Mouse (Mus musculus): ENCODE results near the gene Ftl1. TPM values are rescaled to one million over a fixed set of nuclear protein-coding genes. Genes with fewer than 3 reads are reported as not detected.

Ftl1 gene
- polyA plus RNA-seq, 1 experiment from 2014 or later: 5,943 TPM

DNA sequence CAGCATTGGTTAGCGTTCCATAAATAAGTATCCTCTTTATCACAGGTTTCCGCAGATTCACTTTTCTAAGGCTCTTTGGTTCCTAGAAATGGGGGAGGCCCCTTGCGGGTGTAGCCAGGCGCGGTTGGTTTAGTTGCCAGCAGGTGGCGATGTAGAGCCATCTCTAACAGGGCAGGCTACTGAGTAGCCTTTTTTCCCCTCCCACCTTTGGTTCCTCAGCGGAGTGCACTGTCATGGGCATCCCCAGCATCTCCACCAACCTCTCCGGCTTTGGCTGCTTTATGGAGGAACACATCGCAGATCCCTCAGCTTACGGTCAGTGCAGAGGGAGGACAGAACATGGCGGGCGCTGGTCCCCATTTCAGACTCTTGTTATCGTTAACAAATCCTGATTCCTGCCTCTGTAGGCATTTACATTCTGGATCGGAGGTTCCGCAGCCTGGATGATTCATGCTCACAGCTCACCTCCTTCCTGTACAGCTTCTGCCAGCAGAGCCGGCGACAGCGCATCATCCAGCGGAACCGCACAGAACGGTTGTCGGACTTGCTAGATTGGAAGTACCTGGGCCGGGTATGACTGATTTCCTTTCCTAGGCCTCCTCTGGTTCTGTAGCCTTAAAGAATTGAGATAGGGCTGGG, 8.2 kb downstream of the Ftl1 start:
- WGBS: 54% methylated on average over 23 of the region's 23 CpGs
- Histone ChIP-seq H3K27me3 (ENCODE audit: control insufficient read depth, insufficient read depth, low read length) (no peaks in the 10 kb centered on the region), H3K4me1 (replicated peaks; ENCODE audit: control insufficient read depth, insufficient read depth, low read length) (no peaks in the 10 kb centered on the region), H3K27ac (ENCODE audit: low read depth, low read length) (no peak overlapping the region), H3K4me3 (ENCODE audit: low read depth, low read length) (no peak overlapping the region), H3K36me3 (ENCODE audit: control insufficient read depth, insufficient read depth, low read length) (peaks cover 3% of the 10 kb centered on the region; the same call in 1 of the 2 replicates), H3K9ac (ENCODE audit: low read depth, low read length) (no peak overlapping the region), H3K4me2 (replicated peaks; ENCODE audit: low read depth, low read length) (no peak overlapping the region), H3K9me3 (ENCODE audit: control insufficient read depth, low read length) (no peaks in the 10 kb centered on the region)
- peak; percentile 90 for DNase-seq (ENCODE audit: low spot score)
- ATAC-seq (ENCODE audit: low FRiP score): peak; percentile 71; the same call in 1 of the 2 replicates

DNA sequence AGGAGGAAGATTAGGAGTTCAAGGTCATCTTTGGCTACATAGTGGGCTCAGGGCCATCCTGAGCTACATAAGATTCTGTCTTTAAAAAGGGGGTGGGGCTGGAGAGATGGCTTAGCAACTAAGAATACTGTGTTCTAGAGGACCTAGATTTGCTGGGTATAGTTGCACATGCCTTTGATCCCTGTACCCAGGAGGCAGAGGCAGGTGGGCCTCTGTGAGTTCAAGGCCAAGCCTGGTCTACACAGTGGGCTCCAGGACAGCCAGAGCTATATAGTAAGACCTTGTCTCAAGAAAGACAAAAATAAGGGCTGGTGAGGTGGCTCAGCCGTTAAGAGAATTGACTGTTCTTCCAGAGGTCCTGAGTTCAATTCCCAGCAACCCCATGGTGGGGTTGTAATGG, 9.7 kb downstream of the Ftl1 start:
- no peak overlapping the region for H3K9ac ChIP-seq (ENCODE audit: low read depth, low read length)
- H3K27me3 ChIP-seq (ENCODE audit: control insufficient read depth, insufficient read depth, low read length): no peaks in the 10 kb centered on the region
- DNase-seq (ENCODE audit: low spot score): no peak
- H3K4me3 ChIP-seq (ENCODE audit: low read depth, low read length): no peak overlapping the region
- 100% methylated on average over 1 of the region's 1 CpGs for WGBS
- no peaks in the 10 kb centered on the region for H3K9me3 ChIP-seq (ENCODE audit: control insufficient read depth, low read length)
- H3K4me1 ChIP-seq (replicated peaks; ENCODE audit: control insufficient read depth, insufficient read depth, low read length): no peaks in the 10 kb centered on the region
- H3K36me3 ChIP-seq (ENCODE audit: control insufficient read depth, insufficient read depth, low read length): peaks cover 3% of the 10 kb centered on the region; the same call in 1 of the 2 replicates
- H3K4me2 ChIP-seq (replicated peaks; ENCODE audit: low read depth, low read length): no peak overlapping the region
- ATAC-seq (ENCODE audit: low FRiP score): no peak
- no peak overlapping the region for H3K27ac ChIP-seq (ENCODE audit: low read depth, low read length)

DNA sequence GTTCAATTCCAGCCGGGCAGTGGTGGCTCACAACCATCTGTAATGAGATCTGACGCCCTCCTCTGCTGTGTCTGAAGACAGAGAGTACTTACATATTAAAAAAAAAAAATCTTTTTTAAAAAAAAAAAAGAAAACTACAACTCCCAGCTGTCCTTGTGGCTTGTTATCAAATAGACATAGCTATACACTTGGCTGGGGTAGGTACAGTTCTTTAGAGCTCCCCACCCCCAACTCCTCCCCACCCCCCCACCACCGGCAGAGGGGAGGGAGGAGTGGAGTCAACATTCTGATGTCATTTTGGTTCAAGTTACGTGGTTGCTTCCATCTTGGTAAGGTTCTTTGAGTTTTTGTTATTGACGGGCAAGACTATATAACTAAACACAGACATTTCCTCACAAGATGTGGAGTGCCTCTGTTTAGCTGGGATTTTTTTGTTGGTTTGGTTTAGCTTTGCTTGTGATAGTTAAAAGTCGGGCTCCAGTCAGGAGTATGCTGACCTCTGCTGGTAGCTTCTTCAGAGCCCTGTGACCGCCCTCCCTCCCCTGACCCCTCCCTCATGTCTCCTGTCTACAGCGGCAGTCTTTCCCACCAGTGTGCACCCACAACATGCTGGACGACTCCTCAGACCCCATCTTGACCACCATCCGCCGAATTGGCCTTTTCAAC, 12.2 kb downstream of the Ftl1 start:
- Histone ChIP-seq H3K4me1 (replicated peaks; ENCODE audit: control insufficient read depth, insufficient read depth, low read length) (no peaks in the 10 kb centered on the region), H3K4me3 (ENCODE audit: low read depth, low read length) (no peak overlapping the region), H3K27ac (ENCODE audit: low read depth, low read length) (no peak overlapping the region), H3K36me3 (ENCODE audit: control insufficient read depth, insufficient read depth, low read length) (no peaks in the 10 kb centered on the region), H3K4me2 (replicated peaks; ENCODE audit: low read depth, low read length) (no peak overlapping the region), H3K27me3 (ENCODE audit: control insufficient read depth, insufficient read depth, low read length) (no peaks in the 10 kb centered on the region), H3K9ac (ENCODE audit: low read depth, low read length) (no peak overlapping the region), H3K9me3 (ENCODE audit: control insufficient read depth, low read length) (no peaks in the 10 kb centered on the region)
- WGBS: 28% methylated on average over 11 of the region's 11 CpGs
- ATAC-seq (ENCODE audit: low FRiP score) (no peak), DNase-seq (ENCODE audit: low spot score) (peak; percentile 49)

DNA sequence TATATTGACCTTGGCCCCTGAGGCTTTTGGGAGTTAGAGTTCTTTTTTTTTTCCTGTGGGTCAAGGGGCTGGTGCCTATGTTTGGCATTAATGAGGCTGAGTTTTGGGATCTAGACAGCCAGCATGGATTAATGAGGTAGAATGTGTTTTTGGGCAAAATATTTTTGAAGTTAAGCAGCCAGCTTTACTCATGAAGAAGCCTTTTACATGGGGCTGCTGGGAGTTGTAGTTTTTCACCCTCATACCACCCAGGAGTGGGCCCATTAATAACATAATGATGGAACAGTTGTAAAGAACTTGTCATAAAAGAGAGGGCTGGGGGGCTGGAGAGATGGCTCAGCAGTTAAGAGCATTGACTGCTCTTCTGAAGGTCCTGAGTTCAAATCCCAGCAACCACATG, 13.1 kb downstream of the Ftl1 start:
- H3K27me3 ChIP-seq (ENCODE audit: control insufficient read depth, insufficient read depth, low read length): no peaks in the 10 kb centered on the region
- H3K9ac ChIP-seq (ENCODE audit: low read depth, low read length): no peak overlapping the region
- no peak overlapping the region for H3K4me3 ChIP-seq (ENCODE audit: low read depth, low read length)
- H3K27ac ChIP-seq (ENCODE audit: low read depth, low read length): no peak overlapping the region
- DNase-seq (ENCODE audit: low spot score) (no peak), ATAC-seq (ENCODE audit: low FRiP score) (no peak)
- no peak overlapping the region for H3K4me2 ChIP-seq (replicated peaks; ENCODE audit: low read depth, low read length)
- H3K4me1 ChIP-seq (replicated peaks; ENCODE audit: control insufficient read depth, insufficient read depth, low read length): no peaks in the 10 kb centered on the region
- no peaks in the 10 kb centered on the region for H3K9me3 ChIP-seq (ENCODE audit: control insufficient read depth, low read length)
- no peaks in the 10 kb centered on the region for H3K36me3 ChIP-seq (ENCODE audit: control insufficient read depth, insufficient read depth, low read length)

DNA sequence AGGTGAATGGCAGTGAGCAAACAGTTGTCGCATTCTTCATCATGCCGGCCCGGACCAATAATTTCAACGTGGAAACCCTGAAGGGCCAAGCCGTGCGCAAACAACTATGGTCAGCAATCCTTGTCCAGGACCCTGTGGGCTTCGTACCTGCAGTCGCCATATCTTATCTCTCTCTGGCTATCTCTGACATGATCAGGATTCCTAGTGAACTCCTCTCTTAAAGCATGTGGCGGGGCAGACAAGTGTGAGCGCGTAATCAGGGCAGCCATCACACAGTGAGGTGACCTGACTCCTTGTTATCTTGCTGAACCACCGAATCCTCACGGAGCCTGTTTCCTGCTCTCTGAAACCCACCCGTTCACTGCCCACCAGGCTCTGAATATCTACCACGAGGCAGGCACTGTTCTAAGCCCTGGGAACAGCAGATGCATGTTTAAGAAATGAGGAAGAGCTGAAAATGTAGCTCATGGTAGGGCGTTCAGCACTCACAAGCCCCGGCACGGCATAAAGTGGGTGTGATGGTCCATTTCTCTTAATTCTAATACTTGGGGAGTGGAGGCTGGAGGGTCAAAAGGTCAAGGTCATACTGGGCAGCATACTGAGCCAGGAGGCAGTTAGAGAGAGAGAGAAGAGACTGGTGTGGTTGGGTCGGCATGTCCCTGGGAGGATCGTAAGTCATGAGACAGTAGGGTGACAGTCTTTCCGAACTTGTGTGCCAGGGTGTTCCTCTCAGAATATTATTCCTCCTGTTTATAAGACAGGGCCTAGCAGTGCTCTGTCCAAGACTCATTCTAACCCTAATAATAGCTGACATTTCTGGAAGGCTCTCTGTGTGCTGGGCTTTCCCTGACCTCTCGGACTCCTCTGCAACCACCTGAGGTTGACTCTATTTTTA, 15.9 kb downstream of the Ftl1 start:
- no peak overlapping the region for H3K27ac ChIP-seq (ENCODE audit: low read depth, low read length)
- H3K4me1 ChIP-seq (replicated peaks; ENCODE audit: control insufficient read depth, insufficient read depth, low read length): no peaks in the 10 kb centered on the region
- H3K4me2 ChIP-seq (replicated peaks; ENCODE audit: low read depth, low read length): no peak overlapping the region
- H3K4me3 ChIP-seq (ENCODE audit: low read depth, low read length): no peak overlapping the region
- 90% methylated on average over 22 of the region's 22 CpGs for WGBS
- DNase-seq (ENCODE audit: low spot score) (no peak), ATAC-seq (ENCODE audit: low FRiP score) (no peak)
- H3K9ac ChIP-seq (ENCODE audit: low read depth, low read length): no peak overlapping the region
- no peaks in the 10 kb centered on the region for H3K9me3 ChIP-seq (ENCODE audit: control insufficient read depth, low read length)
- no peaks in the 10 kb centered on the region for H3K27me3 ChIP-seq (ENCODE audit: control insufficient read depth, insufficient read depth, low read length)
- H3K36me3 ChIP-seq (ENCODE audit: control insufficient read depth, insufficient read depth, low read length): no peaks in the 10 kb centered on the region

DNA sequence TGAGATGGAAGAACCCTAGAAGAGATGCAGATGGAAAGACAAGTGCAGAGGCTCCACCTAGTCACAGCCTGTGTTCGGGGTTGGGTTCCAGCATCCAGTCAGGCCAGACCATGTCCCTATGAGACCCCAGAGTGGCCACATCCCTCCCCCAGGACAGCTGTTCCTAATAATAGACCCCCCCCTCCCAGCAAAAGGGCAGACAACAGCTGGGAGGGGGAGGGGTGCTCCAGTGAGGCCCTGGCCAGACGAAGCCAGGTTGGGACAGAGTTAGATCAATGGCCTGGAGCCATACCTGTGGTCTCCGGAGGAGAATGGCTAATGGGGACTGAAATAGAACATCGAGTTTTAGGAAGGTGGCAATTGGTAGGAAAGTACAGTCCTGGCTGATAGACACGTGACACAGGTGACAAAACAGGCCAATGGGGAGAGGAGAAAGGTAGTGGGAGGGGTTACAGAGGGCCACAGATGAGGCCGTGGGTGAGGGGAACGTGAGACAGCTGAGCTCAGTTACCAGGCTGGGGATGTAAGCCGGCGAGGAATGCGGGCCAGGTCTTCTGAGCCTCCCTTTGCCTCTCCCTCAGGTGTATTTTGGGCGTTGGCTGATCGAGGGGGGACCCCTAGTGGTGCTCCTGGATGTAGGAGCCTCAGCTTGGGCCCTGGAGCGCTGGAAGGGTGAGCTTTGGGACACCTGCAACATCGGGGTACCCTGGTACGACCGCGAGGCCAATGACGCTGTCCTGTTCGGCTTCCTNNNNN, 22.0 kb downstream of the Ftl1 start, which contains the start of gene Ruvbl2:
Gene Ruvbl2 (minus strand): TSS at position 576 of the 756 bp plus-strand sequence.
- H3K4me2 ChIP-seq (replicated peaks; ENCODE audit: low read depth, low read length): no peak within 1 kb of the TSS
- H3K9ac ChIP-seq (ENCODE audit: low read depth, low read length): no peak within 1 kb of the TSS
- H3K4me1 ChIP-seq (replicated peaks; ENCODE audit: control insufficient read depth, insufficient read depth, low read length): peaks cover 15% of the 10 kb centered on the region
- H3K4me3 ChIP-seq (ENCODE audit: low read depth, low read length): no peak within 1 kb of the TSS
- ATAC-seq (ENCODE audit: low FRiP score) (no peak), DNase-seq (ENCODE audit: low spot score) (no peak)
- no peaks in the 10 kb centered on the region for H3K27me3 ChIP-seq (ENCODE audit: control insufficient read depth, insufficient read depth, low read length)
- WGBS: 25% methylated on average over 19 of the region's 19 CpGs
- no peaks in the 10 kb centered on the region for H3K9me3 ChIP-seq (ENCODE audit: control insufficient read depth, low read length)
- H3K27ac ChIP-seq (ENCODE audit: low read depth, low read length): no peak within 1 kb of the TSS
- H3K36me3 ChIP-seq (ENCODE audit: control insufficient read depth, insufficient read depth, low read length): no peaks in the 10 kb centered on the region

DNA sequence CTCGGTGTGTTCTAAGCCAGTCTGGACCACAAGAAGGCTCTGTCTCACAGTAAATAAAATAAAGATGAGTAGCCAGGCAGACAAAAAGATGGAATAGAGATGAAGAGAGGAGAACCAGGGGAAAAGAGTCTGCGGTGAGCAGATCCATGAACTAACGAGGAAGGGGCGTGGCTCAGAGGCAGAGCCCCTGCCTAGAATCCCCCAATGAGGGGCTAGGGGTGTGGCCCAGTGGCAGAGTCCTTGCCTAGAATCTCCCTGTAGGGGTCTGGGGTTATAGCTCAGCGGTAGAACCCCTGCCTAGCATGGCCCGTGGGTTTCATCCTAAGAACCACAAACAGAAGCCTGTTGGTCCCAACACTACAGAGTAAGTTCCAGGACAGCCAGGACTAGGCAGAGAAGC, 22.6 kb downstream of the Ftl1 start:
- H3K36me3 ChIP-seq (ENCODE audit: control insufficient read depth, insufficient read depth, low read length): peaks cover under 1% of the 10 kb centered on the region; the same call in 1 of the 2 replicates
- H3K9me3 ChIP-seq (ENCODE audit: control insufficient read depth, low read length): no peaks in the 10 kb centered on the region
- H3K4me1 ChIP-seq (replicated peaks; ENCODE audit: control insufficient read depth, insufficient read depth, low read length): peaks cover 15% of the 10 kb centered on the region
- no peak for DNase-seq (ENCODE audit: low spot score)
- no peaks in the 10 kb centered on the region for H3K27me3 ChIP-seq (ENCODE audit: control insufficient read depth, insufficient read depth, low read length)
- H3K4me3 ChIP-seq (ENCODE audit: low read depth, low read length): no peak overlapping the region
- no peak overlapping the region for H3K4me2 ChIP-seq (replicated peaks; ENCODE audit: low read depth, low read length)
- 24% methylated on average over 6 of the region's 6 CpGs for WGBS
- no peak overlapping the region for H3K27ac ChIP-seq (ENCODE audit: low read depth, low read length)
- no peak overlapping the region for H3K9ac ChIP-seq (ENCODE audit: low read depth, low read length)
- no peak for ATAC-seq (ENCODE audit: low FRiP score)

DNA sequence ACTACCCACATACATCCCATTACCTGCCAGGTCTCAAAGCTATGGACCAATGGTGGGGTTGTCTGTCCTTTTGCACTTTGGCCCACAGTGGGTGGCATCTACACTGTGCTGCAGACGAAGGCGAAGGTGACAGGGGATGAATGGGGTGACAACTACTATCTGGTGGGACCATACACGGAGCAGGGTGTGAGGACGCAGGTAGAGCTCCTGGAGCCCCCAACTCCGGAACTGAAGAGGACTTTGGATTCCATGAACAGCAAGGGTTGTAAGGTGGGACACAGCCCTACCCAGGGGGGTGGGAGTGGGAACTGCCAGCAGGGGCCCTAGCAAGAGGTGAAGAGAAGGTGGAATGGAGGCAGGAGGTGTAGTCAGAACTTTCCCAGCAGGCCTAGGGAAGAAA, 23.2 kb downstream of the Ftl1 start:
- Histone ChIP-seq H3K4me2 (replicated peaks; ENCODE audit: low read depth, low read length) (no peak overlapping the region), H3K27ac (ENCODE audit: low read depth, low read length) (no peak overlapping the region), H3K9me3 (ENCODE audit: control insufficient read depth, low read length) (no peaks in the 10 kb centered on the region), H3K4me1 (replicated peaks; ENCODE audit: control insufficient read depth, insufficient read depth, low read length) (peaks cover 15% of the 10 kb centered on the region), H3K4me3 (ENCODE audit: low read depth, low read length) (no peak overlapping the region), H3K9ac (ENCODE audit: low read depth, low read length) (no peak overlapping the region), H3K36me3 (ENCODE audit: control insufficient read depth, insufficient read depth, low read length) (peaks cover 3% of the 10 kb centered on the region; the same call in 1 of the 2 replicates), H3K27me3 (ENCODE audit: control insufficient read depth, insufficient read depth, low read length) (no peaks in the 10 kb centered on the region)
- ATAC-seq (ENCODE audit: low FRiP score): no peak
- WGBS: 91% methylated on average over 5 of the region's 5 CpGs
- DNase-seq (ENCODE audit: low spot score): no peak

All from hindbrain, embryonic 11.5 days (tissue).